Mouse (Mus musculus) lung, embryonic 16.5 days (tissue): ENCODE data around the gene Lipc. TPM values are rescaled to one million over a fixed set of nuclear protein-coding genes. Genes with fewer than 3 reads are reported as not detected.

Source experiments
- ATAC-seq: fragments of 200-750 bp; cut with Nextera tagmentation; 2 replicates; pipeline ENCODE4 v1.8.0; 2017; ENCODE audit warnings: low read depth, mild to moderate bottlenecking, moderate library complexity
- H3K27ac ChIP-seq: fragments of 300-500 bp; sonication (generic); 2 replicates; pipeline ENCODE4 v1.5.1; 2014; ENCODE audit warnings: mild to moderate bottlenecking, control low read depth, low read length
- H3K27me3 ChIP-seq: fragments of 300-500 bp; sonication (generic); 2 replicates; pipeline ENCODE4 v1.6.1; 2014; ENCODE audit warnings: low read depth, low read length, mixed read lengths; ENCODE audit not compliant: control insufficient read depth, insufficient read depth
- H3K36me3 ChIP-seq: fragments of 300-500 bp; sonication (generic); 2 replicates; pipeline ENCODE4 v1.6.1; 2014; ENCODE audit warnings: low read length; ENCODE audit not compliant: control insufficient read depth, insufficient read depth
- H3K4me1 ChIP-seq: fragments of 300-500 bp; sonication (generic); replicated peaks from 2 replicates; pipeline ENCODE4 v1.6.1; 2014; ENCODE audit warnings: low read length, mixed read lengths; ENCODE audit not compliant: control insufficient read depth, insufficient read depth
- H3K4me2 ChIP-seq: fragments of 300-500 bp; sonication (generic); 2 replicates; pipeline ENCODE4 v1.6.1; 2014; ENCODE audit warnings: low read depth, low read length, control low read depth
- H3K4me3 ChIP-seq: fragments of 300-500 bp; sonication (generic); 2 replicates; pipeline ENCODE4 v1.5.1; 2014; ENCODE audit warnings: mild to moderate bottlenecking, low read length, control low read depth
- H3K9ac ChIP-seq: fragments of 300-500 bp; sonication (generic); 2 replicates; pipeline ENCODE4 v1.6.1; 2014; ENCODE audit warnings: low read length, control low read depth
- H3K9me3 ChIP-seq: fragments of 300-500 bp; sonication (generic); 2 replicates; pipeline ENCODE4 v1.6.1; 2016; ENCODE audit warnings: low read length; ENCODE audit not compliant: control insufficient read depth
- WGBS: fragments of 180-500 bp; shearing (Covaris S2); extraction: QIAGEN DNeasy Blood & Tissue Kit; methylation state at CpG from one replicate; pipeline ENCODE4 v1.1.7; 2014; 5-methylcytosine and 5-hydroxymethylcytosine counted together
- polyA plus RNA-seq: library from polyadenylated mRNA; unstranded; fragments of >200 nt; fragmentation: Nextera tagmentation; extraction: Ambion mirVana; gene quantifications from 2 replicates; pipeline ENCODE4 v1.2.1, GENCODE M21; 2015

The Lipc gene
- polyA plus RNA-seq, 1 experiment from 2014 or later = 0.25 TPM

- H3K4me1 ChIP-seq = no peaks in the 10 kb centered on the region
- ATAC-seq = no peak
- no peak overlapping the region for H3K4me2 ChIP-seq
- H3K4me3 ChIP-seq = no peak overlapping the region
- WGBS = 86% methylated on average over 5 of the region's 5 CpGs
- no peaks in the 10 kb centered on the region for H3K27me3 ChIP-seq
- no peak overlapping the region for H3K27ac ChIP-seq
- no peaks in the 10 kb centered on the region for H3K36me3 ChIP-seq
- no peak overlapping the region for H3K9ac ChIP-seq
- H3K9me3 ChIP-seq = no peaks in the 10 kb centered on the region
Observed at GRCm38 (mm10) chr9:70960301-70960700, 8.3 kb upstream of the Lipc start.

GRCm38 (mm10) chr9:70959866-70960265, 7.8 kb upstream of the Lipc start:
- H3K27ac ChIP-seq = no peak overlapping the region
- no peaks in the 10 kb centered on the region for H3K4me1 ChIP-seq
- no peaks in the 10 kb centered on the region for H3K9me3 ChIP-seq
- H3K27me3 ChIP-seq = no peaks in the 10 kb centered on the region
- no peak overlapping the region for H3K4me2 ChIP-seq
- no peak for ATAC-seq
- no peaks in the 10 kb centered on the region for H3K36me3 ChIP-seq
- 83% methylated on average over 5 of the region's 5 CpGs for WGBS
- H3K9ac ChIP-seq = no peak overlapping the region
- H3K4me3 ChIP-seq = no peak overlapping the region

GRCm38 (mm10) chr9:70959447-70959846, 7.4 kb upstream of the Lipc start:
- H3K4me1 ChIP-seq = no peaks in the 10 kb centered on the region
- no peak for ATAC-seq
- WGBS = 88% methylated on average over 3 of the region's 3 CpGs
- H3K4me2 ChIP-seq = no peak overlapping the region
- no peaks in the 10 kb centered on the region for H3K36me3 ChIP-seq
- no peak overlapping the region for H3K4me3 ChIP-seq
- no peak overlapping the region for H3K9ac ChIP-seq
- H3K27me3 ChIP-seq = no peaks in the 10 kb centered on the region
- no peaks in the 10 kb centered on the region for H3K9me3 ChIP-seq
- H3K27ac ChIP-seq = no peak overlapping the region

DNA sequence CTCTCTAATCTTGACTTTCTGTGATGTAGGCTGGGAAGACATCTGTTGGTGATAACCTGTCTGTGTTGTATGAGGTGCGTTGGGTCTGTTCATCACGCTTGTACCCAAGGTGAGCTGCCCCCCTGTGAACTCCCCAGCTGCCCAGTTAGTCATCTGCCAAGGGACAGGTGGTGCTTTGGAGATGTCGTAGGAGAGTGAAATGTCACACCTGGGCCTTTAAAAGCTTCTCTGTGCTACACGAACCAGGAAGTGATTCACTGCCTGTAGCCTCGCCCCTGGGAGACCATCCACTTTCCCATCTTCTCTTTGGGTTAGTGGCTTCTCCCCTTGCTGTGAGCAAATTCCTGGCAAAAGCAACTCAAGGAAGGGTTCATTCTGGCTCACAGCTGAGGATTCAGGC, 6.4 kb upstream of the Lipc start:
- no peak overlapping the region for H3K9ac ChIP-seq
- no peaks in the 10 kb centered on the region for H3K27me3 ChIP-seq
- no peak for ATAC-seq
- WGBS = 55% methylated on average over 5 of the region's 5 CpGs
- H3K4me3 ChIP-seq = no peak overlapping the region
- H3K27ac ChIP-seq = no peak overlapping the region
- no peak overlapping the region for H3K4me2 ChIP-seq
- H3K4me1 ChIP-seq = no peaks in the 10 kb centered on the region
- no peaks in the 10 kb centered on the region for H3K36me3 ChIP-seq
- no peaks in the 10 kb centered on the region for H3K9me3 ChIP-seq

GRCm38 (mm10) chr9:70957717-70958116, 5.7 kb upstream of the Lipc start:
- no peaks in the 10 kb centered on the region for H3K27me3 ChIP-seq
- 66% methylated on average over 3 of the region's 3 CpGs for WGBS
- H3K4me1 ChIP-seq = no peaks in the 10 kb centered on the region
- H3K36me3 ChIP-seq = no peaks in the 10 kb centered on the region
- H3K9ac ChIP-seq = no peak overlapping the region
- no peak for ATAC-seq
- H3K27ac ChIP-seq = no peak overlapping the region
- no peak overlapping the region for H3K4me2 ChIP-seq
- H3K9me3 ChIP-seq = no peaks in the 10 kb centered on the region
- H3K4me3 ChIP-seq = no peak overlapping the region

GRCm38 (mm10) chr9:70954226-70954625, 2.2 kb upstream of the Lipc start:
- H3K4me1 ChIP-seq = no peaks in the 10 kb centered on the region
- no peak for ATAC-seq
- no peak overlapping the region for H3K27ac ChIP-seq
- H3K27me3 ChIP-seq = no peaks in the 10 kb centered on the region
- H3K9ac ChIP-seq = no peak overlapping the region
- no peak overlapping the region for H3K4me2 ChIP-seq
- no peaks in the 10 kb centered on the region for H3K9me3 ChIP-seq
- H3K36me3 ChIP-seq = no peaks in the 10 kb centered on the region
- 81% methylated on average over 3 of the region's 3 CpGs for WGBS
- H3K4me3 ChIP-seq = no peak overlapping the region

GRCm38 (mm10) chr9:70949336-70949735, 2.7 kb downstream of the Lipc start:
- no peak overlapping the region for H3K9ac ChIP-seq
- 67% methylated on average over 8 of the region's 8 CpGs for WGBS
- H3K4me3 ChIP-seq = no peak overlapping the region
- ATAC-seq = no peak
- H3K27ac ChIP-seq = no peak overlapping the region
- H3K4me2 ChIP-seq = no peak overlapping the region
- H3K27me3 ChIP-seq = no peaks in the 10 kb centered on the region
- H3K36me3 ChIP-seq = no peaks in the 10 kb centered on the region
- H3K9me3 ChIP-seq = no peaks in the 10 kb centered on the region
- H3K4me1 ChIP-seq = no peaks in the 10 kb centered on the region

DNA sequence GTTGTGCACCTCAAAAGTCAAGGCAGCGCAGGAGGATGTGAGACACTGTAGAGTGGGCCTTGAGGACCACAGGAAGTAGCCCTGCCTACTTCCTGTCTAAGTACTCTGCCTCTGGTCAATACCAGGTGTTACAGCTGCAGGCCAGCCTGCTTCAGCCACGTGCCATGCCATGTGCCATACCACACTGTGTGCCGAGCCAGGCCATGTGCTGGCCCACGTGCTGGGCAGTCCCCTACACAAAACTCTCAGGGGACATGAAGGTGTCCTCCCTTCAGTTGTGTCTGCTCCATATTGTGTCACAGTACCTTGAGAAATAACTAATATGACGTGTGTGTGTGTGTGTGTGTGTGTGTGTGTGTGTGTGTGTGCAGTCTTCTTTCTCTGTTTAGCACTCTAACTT, 4.7 kb downstream of the Lipc start:
- no peaks in the 10 kb centered on the region for H3K4me1 ChIP-seq
- 72% methylated on average over 5 of the region's 5 CpGs for WGBS
- H3K9ac ChIP-seq = no peak overlapping the region
- no peaks in the 10 kb centered on the region for H3K27me3 ChIP-seq
- H3K27ac ChIP-seq = no peak overlapping the region
- H3K36me3 ChIP-seq = no peaks in the 10 kb centered on the region
- H3K9me3 ChIP-seq = no peaks in the 10 kb centered on the region
- no peak for ATAC-seq
- no peak overlapping the region for H3K4me3 ChIP-seq
- H3K4me2 ChIP-seq = no peak overlapping the region

GRCm38 (mm10) chr9:70942686-70943333, 9.2 kb downstream of the Lipc start:
- Histone ChIP-seq H3K27ac (no peak overlapping the region), H3K4me2 (no peak overlapping the region), H3K36me3 (no peaks in the 10 kb centered on the region), H3K4me3 (no peak overlapping the region), H3K4me1 (no peaks in the 10 kb centered on the region), H3K27me3 (no peaks in the 10 kb centered on the region), H3K9me3 (no peaks in the 10 kb centered on the region), H3K9ac (no peak overlapping the region)
- ATAC-seq = peak; percentile 36; the same call in 1 of the 2 replicates
- WGBS = 56% methylated on average over 9 of the region's 9 CpGs
